Mouse (Mus musculus) A20 (cell line): ENCODE results near the gene Zc3h4.
"Not testable (repeated sequence)": the region's sequence is repeated elsewhere in the genome, so short reads cannot be mapped to it uniquely, and the experiment has no call there.

Source experiments
- DNase-seq: peaks from one replicate; pipeline ENCODE4 v3.0.0-alpha.2; 2011; ENCODE audit warnings: low read depth, low spot score

Zc3h4 gene

DNA sequence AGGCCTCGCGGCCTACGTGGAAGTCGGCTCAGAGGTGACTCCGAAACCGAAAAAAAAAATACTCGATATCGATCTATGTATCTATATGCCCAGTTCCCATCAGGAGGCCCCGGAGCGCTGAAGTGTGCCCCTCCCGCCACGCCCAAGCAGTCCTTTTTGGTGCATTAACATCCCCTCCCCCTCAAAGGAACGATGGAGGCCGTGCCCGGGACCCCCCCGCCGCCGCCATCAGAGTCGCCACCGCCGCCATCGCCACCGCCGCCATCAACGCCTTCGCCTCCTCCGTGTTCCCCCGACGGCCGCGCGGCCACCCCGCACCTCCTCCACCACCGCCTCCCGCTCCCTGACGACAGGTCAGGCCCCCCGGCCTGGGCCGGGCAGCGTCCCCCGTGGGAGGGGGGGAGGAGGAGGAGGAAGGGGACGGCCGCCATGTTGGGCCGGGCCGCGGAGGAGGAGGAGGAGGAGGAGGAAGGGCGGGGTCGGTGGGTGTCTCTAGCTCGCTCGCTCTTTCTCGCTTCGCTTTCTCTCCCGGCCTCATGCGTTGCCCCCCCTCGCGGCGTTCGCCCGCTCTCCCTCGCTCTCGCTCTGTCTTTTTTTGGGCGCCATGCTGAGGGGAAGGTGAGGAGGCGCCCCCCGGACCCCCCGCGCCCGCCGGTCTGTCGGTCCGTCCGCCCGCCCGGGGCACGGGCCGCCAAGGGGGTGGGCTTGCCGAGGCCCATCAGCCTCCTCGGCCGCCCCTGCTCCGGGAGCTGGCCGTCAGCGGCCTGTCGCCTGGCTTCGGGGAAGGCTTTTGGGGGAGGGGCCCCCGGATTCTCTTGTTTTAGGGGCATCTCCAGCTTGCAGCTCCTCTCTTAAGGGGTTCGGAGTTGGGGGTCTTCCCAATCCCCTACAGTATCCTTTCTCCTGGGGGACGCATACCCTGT lies at the start of gene Zc3h4:
Zc3h4 (plus strand) TSS at position 222 of the 923 bp plus-strand sequence.
- DNase-seq = peak; percentile 91

DNA sequence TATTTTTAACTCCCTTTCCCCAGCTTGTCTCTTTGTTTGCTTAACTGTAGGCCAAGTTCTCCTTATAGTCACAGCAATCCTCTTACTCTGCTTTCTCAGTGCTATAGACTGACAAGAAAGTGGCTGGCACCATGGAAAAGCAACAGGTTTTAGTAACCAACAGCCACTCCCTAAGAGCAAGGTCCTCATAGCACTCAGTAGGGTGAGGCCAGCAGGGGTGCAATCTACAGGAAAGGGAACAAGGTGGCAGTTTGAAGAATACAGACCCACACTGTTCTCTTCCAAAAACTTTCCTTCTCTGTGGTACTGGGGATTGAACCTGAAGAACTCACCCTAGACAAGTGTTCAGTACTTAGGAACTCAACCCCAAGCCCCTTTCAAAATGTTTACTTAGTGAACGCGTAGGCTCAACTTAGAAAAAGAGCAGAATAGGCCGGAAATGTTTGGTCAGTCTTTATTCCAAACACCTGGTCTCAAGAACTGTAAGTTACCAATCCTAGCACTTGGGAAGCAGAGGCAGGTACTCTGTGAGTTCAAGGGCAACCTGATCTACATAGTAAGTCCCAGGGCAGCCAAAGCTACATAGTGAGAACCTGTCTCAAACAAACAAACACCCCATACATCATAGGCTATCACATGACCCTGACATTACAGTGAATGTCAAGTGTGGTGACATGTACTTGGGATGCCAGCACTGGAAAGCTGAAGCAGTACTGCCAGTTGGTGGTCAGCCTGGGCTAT lies 44.7 kb upstream of the Zc3h4 start:
- no peak for DNase-seq

DNA sequence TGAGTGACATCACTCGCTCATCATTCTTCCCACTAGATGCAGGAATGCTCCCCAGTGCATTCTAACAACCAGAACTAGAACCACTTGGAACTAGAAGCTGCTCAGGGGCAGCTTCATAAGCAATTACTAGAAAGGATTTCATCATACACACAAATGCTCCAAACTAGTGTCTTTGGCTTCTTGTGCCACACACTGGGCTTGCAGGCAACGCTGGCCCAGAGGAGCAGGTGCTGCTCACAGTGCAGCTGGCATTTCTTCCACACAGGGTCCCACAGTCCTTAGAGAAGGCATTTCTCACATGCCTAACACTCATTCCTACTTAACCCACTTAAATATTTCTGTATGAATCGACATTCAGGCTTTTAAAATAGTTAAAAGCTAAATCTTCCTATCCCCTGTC lies 43.1 kb upstream of the Zc3h4 start:
- no peak for DNase-seq

DNA sequence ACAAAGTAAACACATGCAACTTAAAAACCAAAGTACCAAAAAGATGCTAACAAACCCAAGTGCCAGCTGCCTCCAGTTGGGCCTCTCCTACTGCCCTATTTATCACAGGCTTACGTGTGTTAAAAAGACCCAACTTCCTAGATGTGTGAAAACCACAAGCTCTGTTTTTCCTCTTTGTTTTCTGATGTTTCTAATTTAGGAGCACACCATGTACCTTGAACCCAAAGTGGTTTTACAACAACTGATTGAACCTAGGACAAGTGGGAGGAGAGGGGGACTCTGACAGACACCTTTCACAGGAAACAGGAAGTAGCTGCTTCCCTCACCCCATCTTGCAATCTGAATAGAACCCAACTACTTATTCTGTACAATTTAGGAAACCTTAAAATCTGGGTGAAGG lies 36.4 kb upstream of the Zc3h4 start:
- peak; percentile 29 for DNase-seq

DNA sequence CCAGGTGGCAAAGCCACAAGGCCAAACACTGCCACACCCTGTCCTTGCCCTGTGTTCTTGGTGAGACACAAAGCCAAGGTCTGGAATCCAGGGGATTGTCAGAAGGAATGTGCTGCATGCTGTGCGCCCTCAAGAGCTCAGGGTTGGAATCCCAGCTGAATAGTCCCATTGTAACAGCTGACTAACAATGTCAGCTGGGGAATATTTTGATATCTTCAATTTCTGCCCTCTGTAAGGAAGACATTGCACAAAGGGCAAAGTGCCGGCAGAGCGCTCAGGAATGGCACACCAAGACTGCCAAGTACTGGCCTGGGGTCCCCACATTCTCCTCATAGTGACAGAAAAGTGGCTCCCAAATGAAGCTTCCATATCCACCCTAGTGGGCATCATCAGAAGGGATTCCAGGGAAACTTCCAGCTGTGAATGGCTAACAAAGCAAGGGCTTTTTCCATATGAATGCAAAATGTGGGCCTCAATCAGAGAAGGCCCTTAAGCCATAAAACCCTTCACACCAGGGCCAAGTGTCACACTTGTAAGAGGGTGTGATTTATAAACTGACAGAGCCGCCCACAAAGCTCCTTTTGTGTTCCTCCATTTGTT lies 35.7 kb upstream of the Zc3h4 start:
- DNase-seq = no peak

DNA sequence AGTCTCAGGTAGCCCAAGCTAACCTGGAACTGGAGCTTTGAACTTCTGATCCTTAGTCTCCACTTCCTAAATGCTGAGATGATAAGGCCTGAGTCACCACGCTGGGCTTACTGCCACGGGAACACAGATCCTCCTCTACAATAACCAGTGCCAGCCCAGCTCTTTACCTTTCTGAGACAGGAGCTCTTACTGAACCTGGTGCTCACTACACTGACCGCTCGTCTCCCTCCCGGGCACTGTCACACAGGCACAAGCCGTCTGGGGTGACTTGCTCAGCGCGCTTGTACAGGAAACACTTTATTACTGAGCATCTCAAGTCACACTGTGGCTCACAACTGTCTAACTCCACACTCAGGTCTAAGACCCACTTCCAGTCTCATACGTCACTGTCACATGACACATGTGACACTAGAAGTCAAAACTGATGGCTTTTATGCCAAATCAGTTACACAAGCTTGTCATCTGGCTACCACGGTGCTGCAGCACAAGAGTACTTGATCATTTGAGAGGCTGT lies 34.5 kb upstream of the Zc3h4 start:
- DNase-seq = no peak

DNA sequence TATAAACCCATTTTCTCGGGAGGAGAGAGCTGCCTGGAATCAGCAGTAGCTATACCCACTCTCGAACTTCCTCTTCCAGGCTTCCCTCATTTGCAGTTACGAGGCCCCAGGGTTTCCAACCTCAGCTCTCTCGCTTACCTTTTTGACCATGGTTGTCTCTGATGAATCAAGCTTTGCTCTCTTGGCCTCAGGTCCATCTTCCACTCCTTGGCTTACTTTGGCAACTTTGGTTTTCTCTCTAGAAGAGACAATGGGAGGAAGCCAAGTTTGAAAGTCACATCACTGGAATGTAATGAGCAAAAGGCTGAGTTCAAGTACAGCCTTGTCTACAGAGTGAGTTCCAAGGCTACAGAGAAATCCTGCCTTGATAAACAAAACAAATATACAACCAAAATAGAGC lies 34.0 kb upstream of the Zc3h4 start:
- no peak for DNase-seq

DNA sequence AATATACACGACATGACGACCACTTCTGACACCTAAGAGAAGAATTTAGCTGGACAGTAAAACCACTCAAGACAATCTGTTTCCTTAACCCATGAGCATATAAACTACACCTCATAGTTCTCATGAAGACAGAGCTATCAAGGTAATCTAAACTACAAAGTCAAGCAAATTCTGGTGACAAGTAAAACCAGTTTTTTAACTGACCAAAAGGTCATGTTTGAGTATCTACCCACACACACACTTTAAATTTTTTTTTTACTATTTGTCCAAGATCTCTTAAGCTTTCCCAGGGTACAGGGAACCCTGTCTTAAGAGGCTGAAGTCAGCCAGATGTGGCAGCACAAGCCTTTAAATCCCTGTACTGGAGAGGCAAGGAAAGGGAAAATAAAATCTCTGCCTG lies 31.9 kb upstream of the Zc3h4 start:
- no peak for DNase-seq

DNA sequence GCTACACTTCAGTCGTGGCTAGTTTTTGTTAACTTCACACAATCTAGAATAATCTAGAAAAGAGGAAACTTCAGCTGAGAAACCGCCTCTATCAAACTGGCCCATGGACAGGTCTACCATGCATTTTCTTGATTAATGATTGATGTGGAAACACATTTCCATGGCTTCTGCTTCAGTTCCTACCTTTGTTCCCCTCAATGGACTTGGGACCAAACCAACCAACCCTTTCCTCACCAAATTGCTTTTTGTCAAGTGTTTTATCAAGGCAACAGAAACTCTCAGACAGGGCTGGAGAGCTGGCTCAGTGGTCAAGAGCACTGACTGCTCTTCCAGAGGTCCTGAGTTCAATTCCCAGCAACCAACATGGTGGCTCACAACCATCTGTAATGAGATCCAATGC lies 30.1 kb upstream of the Zc3h4 start:
- DNase-seq = no peak

DNA sequence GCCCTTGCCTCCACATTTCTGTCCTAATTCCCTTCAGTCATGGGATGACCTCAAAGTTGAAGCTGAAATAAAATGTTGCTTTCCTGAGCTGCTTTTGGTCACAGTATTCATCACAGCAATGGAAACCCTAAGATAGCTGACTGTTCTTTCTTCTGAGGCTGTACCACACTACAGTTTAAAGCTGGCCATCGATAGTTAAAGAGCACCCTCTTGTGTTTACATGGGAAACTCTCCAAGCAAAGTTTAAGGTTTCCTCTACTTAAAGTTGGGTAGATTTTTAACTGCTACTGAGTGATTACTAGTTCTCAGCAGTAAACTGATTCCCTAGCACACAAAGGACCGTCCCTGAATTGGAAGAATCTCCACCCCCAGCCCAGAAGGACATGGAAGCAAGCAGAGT lies 27.0 kb upstream of the Zc3h4 start:
- DNase-seq = peak; percentile 47

DNA sequence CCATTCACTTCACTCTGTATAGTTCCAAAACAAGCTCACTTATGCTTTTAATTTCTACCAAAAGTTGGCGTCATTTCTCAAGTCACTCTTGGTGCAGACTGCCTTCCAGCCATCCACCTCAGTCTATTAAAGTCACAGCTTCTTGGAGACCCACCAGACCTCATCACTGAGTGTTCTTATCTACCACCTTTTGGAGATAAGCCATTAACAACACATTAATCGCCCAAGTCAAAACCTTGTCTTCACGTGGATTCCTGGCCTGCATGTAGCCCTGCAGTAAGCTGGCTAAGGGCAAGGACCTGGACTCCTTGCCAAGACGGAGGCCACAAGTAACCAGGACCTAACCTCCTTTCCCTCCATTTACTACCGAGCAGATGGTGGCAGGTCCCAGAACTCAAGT lies 25.7 kb upstream of the Zc3h4 start:
- DNase-seq = no peak

DNA sequence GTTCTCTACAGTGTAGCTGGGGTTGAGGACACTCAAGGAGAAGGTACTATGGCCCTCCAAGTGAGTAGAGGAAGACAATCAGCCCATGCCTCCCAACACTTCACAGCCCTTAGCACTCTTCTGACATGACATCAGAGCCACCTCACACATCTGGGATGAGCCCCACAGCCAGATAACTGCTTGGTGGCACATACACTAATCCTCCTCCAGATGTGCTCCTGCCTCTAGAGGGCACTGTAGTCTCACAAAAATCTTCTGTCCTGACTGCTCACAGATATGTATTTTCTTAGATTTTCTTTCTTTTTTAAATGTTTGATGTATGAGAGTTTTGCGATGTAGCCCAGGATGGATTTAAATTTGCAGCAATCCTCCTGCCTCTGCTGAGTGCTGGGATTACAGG lies 24.2 kb upstream of the Zc3h4 start:
- DNase-seq = peak; percentile 59

DNA sequence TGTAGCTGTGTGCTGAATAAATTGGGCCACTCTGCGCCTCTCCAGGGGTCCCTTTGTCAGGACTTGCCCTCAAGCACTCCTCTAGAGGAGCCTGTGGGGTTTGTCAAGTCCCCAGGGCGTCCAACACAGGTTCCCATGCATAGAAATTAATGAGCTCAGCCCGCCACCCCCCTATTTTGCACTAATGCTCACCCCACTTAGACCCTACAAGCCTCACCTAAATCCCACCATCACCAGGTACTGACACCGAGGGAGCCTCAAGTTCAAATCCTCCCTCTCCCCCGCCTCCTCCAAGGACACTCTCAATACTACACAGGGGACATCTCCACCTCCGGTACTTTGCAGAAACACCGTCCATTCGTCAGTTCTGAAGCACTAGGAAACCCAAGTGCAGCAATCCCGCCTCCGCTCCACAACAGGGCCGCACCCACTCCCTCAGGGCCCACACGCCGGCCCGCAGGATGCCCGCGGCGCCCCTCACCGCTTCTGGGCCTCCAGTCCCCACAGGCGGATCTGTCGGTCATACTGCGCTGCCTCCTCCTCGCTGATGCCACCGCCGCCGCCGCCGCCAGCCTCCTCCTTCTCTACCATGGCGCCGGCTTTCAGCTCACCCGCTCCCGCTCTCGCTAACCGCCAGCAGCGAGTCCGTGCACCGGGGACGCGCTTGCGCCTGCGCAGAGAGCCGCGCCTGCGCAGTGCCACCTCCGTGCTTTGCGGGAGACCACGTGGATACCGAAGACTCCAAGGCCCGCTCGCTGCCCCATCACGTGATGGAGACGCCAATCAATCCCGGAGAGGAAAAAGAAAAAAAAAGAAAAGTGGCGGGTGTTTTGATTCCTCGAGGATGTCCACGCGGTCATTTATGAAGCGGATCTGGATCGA lies 13.3 kb upstream of the Zc3h4 start, which contains the start of gene Sae1:
Sae1 (minus strand) TSS at position 647 of the 882 bp plus-strand sequence.
- peak; percentile 96 for DNase-seq

DNA sequence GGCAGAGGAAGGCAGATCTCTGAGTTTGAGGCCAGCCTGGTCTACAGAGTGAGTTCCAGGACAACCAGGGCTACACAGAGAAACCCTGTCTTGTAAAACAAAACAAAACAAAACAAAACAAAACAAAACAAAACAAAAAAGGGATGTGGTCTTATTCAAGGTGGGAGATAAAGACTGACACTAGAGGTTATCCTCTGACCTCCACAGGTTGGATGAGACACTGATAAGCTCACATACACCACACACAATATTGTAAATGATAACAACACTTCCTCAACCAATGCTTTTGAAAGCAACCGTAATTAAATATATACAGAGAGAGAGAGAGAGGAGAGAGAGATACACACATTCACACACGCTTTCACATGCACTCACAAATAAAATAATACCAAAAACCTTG lies 10.8 kb upstream of the Zc3h4 start:
- DNase-seq = not testable (repeated sequence)

DNA sequence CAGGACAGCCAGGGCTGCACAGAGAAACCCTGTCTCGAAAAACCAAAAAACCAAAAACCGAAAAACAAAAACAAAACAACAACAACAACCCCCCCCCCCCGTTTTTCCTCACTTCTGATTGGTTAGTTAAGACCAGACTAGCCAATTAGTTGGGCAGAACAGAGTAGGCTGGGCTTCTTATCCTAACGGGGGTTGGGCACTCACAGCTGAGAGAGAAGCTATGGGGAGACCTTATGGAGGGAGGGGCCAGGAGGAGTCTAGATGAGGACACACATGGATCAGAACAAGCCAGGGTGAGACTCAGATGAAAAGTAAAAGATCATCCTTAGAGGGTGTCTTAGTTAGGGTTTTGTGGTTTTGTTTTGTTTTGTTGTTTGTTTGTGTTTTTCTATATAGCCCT lies 7.8 kb upstream of the Zc3h4 start:
- DNase-seq = no peak

DNA sequence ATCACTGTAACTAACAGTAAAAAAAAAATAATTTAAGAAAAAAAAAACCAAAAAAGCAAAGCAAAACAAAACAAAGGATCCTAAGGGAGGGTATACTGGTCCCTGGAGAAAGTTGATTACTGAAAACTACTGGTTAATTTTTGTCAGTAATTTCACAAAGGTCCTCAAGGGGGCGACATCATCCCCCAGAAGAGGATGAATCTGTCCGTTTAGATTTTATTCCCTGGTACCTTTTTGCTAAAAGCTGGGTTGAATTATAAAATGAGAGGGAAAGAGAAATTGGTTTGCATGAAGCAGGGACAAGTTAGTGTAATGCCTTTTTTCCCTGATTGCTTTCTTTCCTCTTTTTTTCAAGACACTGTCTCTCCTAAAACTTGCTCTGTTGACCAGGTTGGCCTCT lies 4.8 kb upstream of the Zc3h4 start:
- peak; percentile 63 for DNase-seq

DNA sequence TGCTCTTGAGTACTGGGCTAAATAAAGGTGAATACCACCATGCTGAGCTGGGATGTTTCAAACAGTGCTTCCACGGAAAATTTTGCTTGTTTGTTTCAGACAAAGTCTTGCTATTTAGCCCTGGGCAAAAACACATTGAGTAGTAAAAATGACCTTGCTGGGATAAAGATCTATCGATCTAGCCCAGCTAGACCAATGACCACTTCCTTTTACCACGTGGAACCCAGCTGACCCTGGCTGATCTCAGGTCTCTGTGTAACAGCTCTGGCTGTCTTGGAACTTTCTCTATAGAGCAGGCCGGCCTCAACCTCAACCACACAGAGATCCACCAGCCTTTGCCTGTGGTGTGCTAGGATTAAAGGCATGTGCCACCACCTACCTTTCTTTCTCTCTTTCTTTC lies 3.2 kb upstream of the Zc3h4 start:
- no peak for DNase-seq

DNA sequence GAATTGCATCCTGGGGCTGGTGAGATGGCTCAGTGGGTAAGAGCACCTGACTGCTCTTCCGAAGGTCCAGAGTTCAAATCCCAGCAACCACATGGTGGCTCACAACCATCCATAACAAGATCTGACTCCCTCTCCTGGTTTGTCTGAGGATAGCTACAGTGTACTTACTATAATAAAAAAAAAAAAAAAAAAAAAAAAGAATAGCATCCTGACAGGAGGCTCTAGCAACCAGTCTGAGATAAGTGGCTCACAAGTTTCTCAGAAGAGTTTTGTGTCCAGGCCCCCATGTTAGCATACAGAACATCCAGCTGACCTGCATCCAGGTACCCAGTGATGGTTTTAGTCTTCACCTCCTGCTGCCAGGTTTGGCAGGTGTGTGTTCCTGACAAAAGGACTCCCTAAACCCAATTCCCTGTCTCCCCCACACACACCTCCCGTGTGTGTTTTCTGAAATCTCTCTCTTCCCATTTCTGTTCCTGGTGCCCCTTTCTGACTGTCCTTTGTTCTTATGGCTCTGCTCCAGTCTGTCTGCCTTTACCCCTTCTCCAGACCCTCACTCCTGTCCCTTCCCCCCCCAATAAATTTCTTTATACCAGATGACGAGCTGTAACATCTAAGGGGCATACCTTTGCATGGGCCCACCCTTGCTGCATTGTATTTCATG lies 2.2 kb upstream of the Zc3h4 start:
- DNase-seq = no peak

DNA sequence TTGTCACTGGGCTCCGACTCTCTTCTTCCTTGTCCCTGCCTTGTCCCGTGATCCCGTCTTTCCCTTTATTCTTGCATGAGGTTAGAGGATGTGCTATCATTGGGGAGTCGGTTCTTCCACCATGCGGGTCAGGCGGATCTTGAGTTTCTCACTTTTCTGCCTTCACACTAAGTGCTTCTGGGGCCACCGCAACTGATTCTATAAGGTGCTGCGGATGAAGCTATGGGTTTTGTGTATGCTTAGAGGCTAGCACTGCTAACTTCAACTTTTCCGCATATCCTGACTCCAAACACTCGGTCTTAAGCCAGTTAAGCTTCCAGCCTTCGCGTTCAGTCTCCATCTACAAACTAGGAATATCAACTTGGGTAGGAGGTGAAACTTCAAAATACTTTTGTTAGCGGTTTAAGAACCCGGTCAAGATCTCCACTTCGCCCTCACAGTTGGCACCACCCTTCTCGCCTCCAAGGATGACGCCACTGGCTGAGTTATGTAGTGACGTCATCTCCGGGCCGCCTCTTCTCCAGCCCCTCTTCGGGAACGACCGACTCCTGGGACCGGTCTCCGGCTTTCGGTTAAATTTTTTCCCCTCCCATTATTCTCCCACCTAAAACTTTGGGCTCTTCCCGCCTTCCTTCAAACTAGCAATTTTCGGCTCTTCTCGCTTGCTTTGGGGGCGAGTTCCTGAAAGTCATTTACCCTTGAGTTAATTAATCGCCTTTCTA lies 1.5 kb upstream of the Zc3h4 start:
- peak; percentile 94 for DNase-seq
